9 mouse cellular contexts compared by ENCODE assay signal in the genomic region with DNA sequence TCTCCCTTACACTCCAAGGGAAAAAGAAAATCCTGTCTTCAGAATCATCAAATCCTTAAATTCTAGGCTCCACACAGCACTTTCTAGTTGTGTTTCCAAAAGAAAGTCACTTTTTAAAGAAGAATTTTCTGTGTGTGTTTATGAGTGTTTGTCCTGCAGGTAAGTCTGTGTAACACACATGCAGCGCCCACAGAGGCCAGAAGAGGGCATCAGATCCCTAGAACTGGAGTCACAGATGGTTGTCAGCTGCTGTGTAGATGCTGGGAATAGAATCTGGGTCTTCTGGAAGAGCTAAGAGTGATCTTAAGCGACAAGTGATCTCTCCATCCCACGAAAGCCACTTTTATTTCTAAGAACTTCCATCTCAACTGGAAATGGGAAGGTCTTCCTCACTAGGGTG. TPM values are rescaled to one million over a fixed set of nuclear protein-coding genes. Genes with fewer than 3 reads are reported as not detected.
A peak's percentile ranks its signal among the peaks of the same experiment; 100 is the strongest.
DNase-seq lines count a peak whose midpoint lies in the region; ATAC-seq and TF ChIP-seq lines count a peak whose summit lies in the region.
"Had no signal": no experiment of that assay in that cellular context is flagged by ENCODE, and none has a peak within 500 bp of the region (broad histone marks: within the 10 kb centered on the region; RNA-seq: fewer than 3 reads in every experiment).

No protein-coding gene starts in this region.

- H3K27ac ChIP-seq in midbrain, postnatal 0 days (ENCODE audit: low read depth, low read length), result no peak overlapping the region
- H3K27ac ChIP-seq in midbrain, embryonic 16.5 days (ENCODE audit: low read length), result no peak overlapping the region
- H3K27ac ChIP-seq in liver, embryonic 14.5 days, result no peak overlapping the region
- H3K27ac ChIP-seq in hindbrain, embryonic 14.5 days, result no peak overlapping the region
- H3K27ac ChIP-seq: neural tube, embryonic 13.5 days had no signal

- DNase-seq in CD4-positive, CD25-positive, alpha-beta regulatory T cell, adult 2 months (ENCODE audit: low read depth, low spot score), result peak; percentile 78
- DNase-seq in midbrain, postnatal 0 days (ENCODE audit: low spot score), result no peak
- DNase-seq in liver, embryonic 14.5 days (ENCODE audit: low read depth in 3 of 3, low spot score in 3 of 3), result no peak
- DNase-seq in thymus, postnatal 10 days (ENCODE audit: low spot score in 2 of 2), result peak; percentile 63 to 76
- DNase-seq in left cerebral cortex, postnatal 4 days, result no peak
- no peak for DNase-seq in hindbrain, embryonic 14.5 days (ENCODE audit: low spot score)

- no peaks in the 10 kb centered on the region for H3K36me3 ChIP-seq in midbrain, postnatal 0 days (ENCODE audit: insufficient read depth, low read length)
- no peaks in the 10 kb centered on the region for H3K36me3 ChIP-seq in midbrain, embryonic 16.5 days (ENCODE audit: control insufficient read depth, insufficient read depth, low read length)
- H3K36me3 ChIP-seq in liver, embryonic 14.5 days (replicated peaks; ENCODE audit: control insufficient read depth, insufficient read depth, low read depth), result no peaks in the 10 kb centered on the region
- H3K36me3 ChIP-seq in hindbrain, embryonic 14.5 days (replicated peaks; ENCODE audit: control insufficient read depth, insufficient read depth), result no peaks in the 10 kb centered on the region
- H3K36me3 ChIP-seq: neural tube, embryonic 13.5 days had no signal

- H3K9me3 ChIP-seq in midbrain, postnatal 0 days (ENCODE audit: low read length), result no peaks in the 10 kb centered on the region
- no peaks in the 10 kb centered on the region for H3K9me3 ChIP-seq in midbrain, embryonic 16.5 days (replicated peaks; ENCODE audit: control insufficient read depth, low read length, poor library complexity, severe bottlenecking)
- H3K9me3 ChIP-seq in liver, embryonic 14.5 days (ENCODE audit: control insufficient read depth, low read length), result no peaks in the 10 kb centered on the region
- no peaks in the 10 kb centered on the region for H3K9me3 ChIP-seq in hindbrain, embryonic 14.5 days (ENCODE audit: control insufficient read depth, low read length)
- H3K9me3 ChIP-seq: neural tube, embryonic 13.5 days had no signal

- H3K4me3 ChIP-seq in midbrain, postnatal 0 days (ENCODE audit: low read depth, low read length), result no peak overlapping the region
- H3K4me3 ChIP-seq in midbrain, embryonic 16.5 days (ENCODE audit: low read depth, low read length), result no peak overlapping the region
- H3K4me3 ChIP-seq in liver, embryonic 14.5 days (ENCODE audit: insufficient read depth in 1 of 2, low read depth in 2 of 2, low read length in 2 of 2), result no peak overlapping the region
- no peak overlapping the region for H3K4me3 ChIP-seq in hindbrain, embryonic 14.5 days (replicated peaks; ENCODE audit: low read length)
- H3K4me3 ChIP-seq: neural tube, embryonic 13.5 days had no signal

- H3K4me1 ChIP-seq in midbrain, postnatal 0 days (ENCODE audit: insufficient read depth, low read length), result no peaks in the 10 kb centered on the region
- no peaks in the 10 kb centered on the region for H3K4me1 ChIP-seq in midbrain, embryonic 16.5 days (ENCODE audit: control insufficient read depth, insufficient read depth, low read length)
- H3K4me1 ChIP-seq in liver, embryonic 14.5 days (replicated peaks; ENCODE audit: control insufficient read depth in 2 of 2, insufficient read depth in 2 of 2, low read length in 1 of 2), result peaks cover 0 to 18% of the 10 kb centered on the region in 2 experiments; a peak in 3 of 4 replicates
- H3K4me1 ChIP-seq in hindbrain, embryonic 14.5 days (replicated peaks; ENCODE audit: control insufficient read depth, insufficient read depth, low read length), result no peaks in the 10 kb centered on the region; the same call in 1 of the 2 replicates

- 64% methylated on average over 3 of the region's 3 CpGs for WGBS in midbrain, postnatal 0 days
- WGBS in midbrain, embryonic 16.5 days, result 72% methylated on average over 3 of the region's 3 CpGs
- 59% methylated on average over 3 of the region's 3 CpGs for WGBS in liver, embryonic 14.5 days (ENCODE audit: insufficient replicate concordance)
- 67% methylated on average over 3 of the region's 3 CpGs for WGBS in hindbrain, embryonic 14.5 days

- H3K27me3 ChIP-seq in midbrain, postnatal 0 days (ENCODE audit: insufficient read depth, low read length), result no peaks in the 10 kb centered on the region
- no peaks in the 10 kb centered on the region for H3K27me3 ChIP-seq in midbrain, embryonic 16.5 days (ENCODE audit: control insufficient read depth, insufficient read depth, low read depth, low read length)
- H3K27me3 ChIP-seq in liver, embryonic 14.5 days (ENCODE audit: control insufficient read depth, insufficient read depth, low read length), result no peaks in the 10 kb centered on the region
- H3K27me3 ChIP-seq in hindbrain, embryonic 14.5 days (ENCODE audit: control insufficient read depth, insufficient read depth, low read length), result no peaks in the 10 kb centered on the region
- H3K27me3 ChIP-seq: neural tube, embryonic 13.5 days had no signal

- ATAC-seq in CD4-positive, CD25-positive, alpha-beta regulatory T cell, adult 4 months, result no peak
- no peak for ATAC-seq in midbrain, postnatal 0 days (ENCODE audit: low FRiP score)
- ATAC-seq in midbrain, embryonic 16.5 days, result no peak
- no peak for ATAC-seq in liver, embryonic 14.5 days (ENCODE audit: insufficient read depth)
- no peak for ATAC-seq in hindbrain, embryonic 14.5 days (ENCODE audit: low FRiP score)

- TF ChIP-seq CTCF in midbrain, postnatal 0 days (IDR thresholded peaks at IDR 0.05), result peak; percentile 38
- peak; percentile 63 for TF ChIP-seq CTCF in liver, embryonic 14.5 days (IDR thresholded peaks at IDR 0.05; ENCODE audit: low read depth)

- TF ChIP-seq EP300 in liver, embryonic 14.5 days (IDR thresholded peaks at IDR 0.05; ENCODE audit: low read depth), result no peak

- H3K9ac ChIP-seq in midbrain, postnatal 0 days (replicated peaks; ENCODE audit: low read length, poor library complexity, severe bottlenecking), result no peak overlapping the region
- no peak overlapping the region for H3K9ac ChIP-seq in midbrain, embryonic 16.5 days (ENCODE audit: low read depth, low read length)
- no peak overlapping the region for H3K9ac ChIP-seq in liver, embryonic 14.5 days (replicated peaks)
- H3K9ac ChIP-seq in hindbrain, embryonic 14.5 days, result no peak overlapping the region
- H3K9ac ChIP-seq: neural tube, embryonic 13.5 days had no signal

- intact Hi-C loops in left cerebral cortex, postnatal 4 days (cut with DNase I), result loop anchor here (5.0 kb wide), 1 partner anchor 114 kb away; no protein-coding TSS in a partner anchor

- H3K4me2 ChIP-seq in midbrain, postnatal 0 days (ENCODE audit: low read depth, low read length, poor library complexity, severe bottlenecking), result no peak overlapping the region
- H3K4me2 ChIP-seq in midbrain, embryonic 16.5 days (ENCODE audit: low read length), result no peak overlapping the region
- H3K4me2 ChIP-seq in liver, embryonic 14.5 days (ENCODE audit: low read depth), result no peak overlapping the region
- H3K4me2 ChIP-seq in hindbrain, embryonic 14.5 days (replicated peaks), result no peak overlapping the region
- H3K4me2 ChIP-seq: neural tube, embryonic 13.5 days had no signal

RNA-seq across cellular contexts. Expression of a gene that starts 8.3 kb away (rescaled TPM):
- 100 to 1,000 TPM; 272 to 283 TPM for polyA plus RNA-seq in CD4-positive, CD25-positive, alpha-beta regulatory T cell, adult 4 months (2017; shearing (Covaris generic))
- total RNA-seq in midbrain, postnatal 0 days (2014; rRNA removed), result 161 and 181 TPM in 2 replicates
- polyA plus RNA-seq in midbrain, postnatal 0 days (2015; fragmentation: Nextera tagmentation; extraction: Ambion mirVana), result 331 and 352 TPM in 2 replicates
- 306 and 312 TPM in 2 replicates for polyA plus RNA-seq in midbrain, embryonic 16.5 days (2015; fragmentation: Nextera tagmentation; extraction: Ambion mirVana)
- 46.6 and 59.2 TPM in 2 replicates for polyA plus RNA-seq in liver, embryonic 14.5 days (2012; rRNA removed)
- 93.7 and 102 TPM in 2 replicates for polyA plus RNA-seq in liver, embryonic 14.5 days (2014; fragmentation: Nextera tagmentation; extraction: Ambion mirVana)
- 100 to 1,000 TPM; 159 to 170 TPM for total RNA-seq in left cerebral cortex, postnatal 4 days (2021)
- polyA plus RNA-seq in hindbrain, embryonic 14.5 days (2014; fragmentation: Nextera tagmentation; extraction: Ambion mirVana), result 298 and 339 TPM in 2 replicates

Comparison
In these comparisons a context has a peak if more than half of its experiments do, and no peak if none do; other contexts are left out.
1. DNase-seq: peak in CD4-positive, CD25-positive, alpha-beta regulatory T cell, adult 2 months (single experiment) and thymus, postnatal 10 days (2 of 2); none in midbrain, postnatal 0 days (single experiment), liver, embryonic 14.5 days (0 of 3), left cerebral cortex, postnatal 4 days (single experiment) and hindbrain, embryonic 14.5 days (single experiment).